9 mouse cellular contexts compared by ENCODE assay signal in genomic region chr15:99087253-99088075, GRCm38 (mm10). TPM values are rescaled to one million over a fixed set of nuclear protein-coding genes. Genes with fewer than 3 reads are reported as not detected.
DNase-seq lines count a peak whose midpoint lies in the region; ATAC-seq lines count a peak whose summit lies in the region.
"Had no signal": no experiment of that assay in that cellular context is flagged by ENCODE, and none has a peak within 500 bp of the region (broad histone marks: within the 10 kb centered on the region; RNA-seq: fewer than 3 reads in every experiment).

TSS of gene C1ql4 (minus strand) at chr15:99087817.

- intact Hi-C loops in left cerebral cortex, postnatal 36 days (cut with DNase I): loop anchor here (5.0 to 10.0 kb wide), 2 partner anchors 40 to 177 kb away; no protein-coding TSS in a partner anchor
- intact Hi-C loops in gastrocnemius, postnatal 14 days (cut with DNase I; ENCODE audit: low total_unique reads): loop anchor here (10.0 kb wide), 1 partner anchor 117 kb away; no protein-coding TSS in a partner anchor

- DNase-seq in kidney, adult 11 months: no peak
- peak; percentile 67 for DNase-seq in embryonic facial prominence, embryonic 10.5 days (ENCODE audit: low spot score)
- peak; percentile 74 for DNase-seq in intestine, embryonic 14.5 days (ENCODE audit: low spot score)
- peak; percentile 57 for DNase-seq in thymus, postnatal 25 days
- DNase-seq in left cerebral cortex, postnatal 36 days (ENCODE audit: low spot score in 2 of 2): no peak
- DNase-seq in gastrocnemius, postnatal 14 days: no peak

- WGBS in kidney, embryonic 16.5 days: 8% methylated on average over 60 of the region's 60 CpGs
- 6% methylated on average over 60 of the region's 60 CpGs for WGBS in embryonic facial prominence, embryonic 10.5 days
- WGBS in intestine, embryonic 14.5 days: 10% methylated on average over 60 of the region's 60 CpGs
- WGBS in midbrain, embryonic 12.5 days: 6% methylated on average over 59 of the region's 60 CpGs

- no peaks in the 10 kb centered on the region for H3K9me3 ChIP-seq in kidney, embryonic 16.5 days (ENCODE audit: low read length)
- H3K9me3 ChIP-seq in embryonic facial prominence, embryonic 10.5 days: no peaks in the 10 kb centered on the region
- no peaks in the 10 kb centered on the region for H3K9me3 ChIP-seq in intestine, embryonic 14.5 days (ENCODE audit: control insufficient read depth, low read length)
- H3K9me3 ChIP-seq in midbrain, embryonic 12.5 days: no peaks in the 10 kb centered on the region

- H3K4me3 ChIP-seq in kidney, embryonic 16.5 days (ENCODE audit: low read length): peak within 1 kb of the TSS; percentile 40
- H3K4me3 ChIP-seq in embryonic facial prominence, embryonic 10.5 days: peak within 1 kb of the TSS; percentile 48
- peak within 1 kb of the TSS; percentile 18 for H3K4me3 ChIP-seq in intestine, embryonic 14.5 days (ENCODE audit: low read depth, low read length)
- peak within 1 kb of the TSS; percentile 39 for H3K4me3 ChIP-seq in midbrain, embryonic 12.5 days

- peaks cover 29% of the 10 kb centered on the region for H3K4me1 ChIP-seq in kidney, embryonic 16.5 days (ENCODE audit: insufficient read depth, low read length)
- peaks cover 54% of the 10 kb centered on the region for H3K4me1 ChIP-seq in embryonic facial prominence, embryonic 10.5 days
- peaks cover 18% of the 10 kb centered on the region for H3K4me1 ChIP-seq in intestine, embryonic 14.5 days (replicated peaks; ENCODE audit: control insufficient read depth, insufficient read depth, low read length)
- peaks cover 28% of the 10 kb centered on the region for H3K4me1 ChIP-seq in midbrain, embryonic 12.5 days

- H3K36me3 ChIP-seq in kidney, embryonic 16.5 days (ENCODE audit: insufficient read depth, low read length): peaks cover 6% of the 10 kb centered on the region
- H3K36me3 ChIP-seq in embryonic facial prominence, embryonic 10.5 days (replicated peaks): peaks cover 16% of the 10 kb centered on the region
- peaks cover 10% of the 10 kb centered on the region for H3K36me3 ChIP-seq in intestine, embryonic 14.5 days (ENCODE audit: control insufficient read depth, insufficient read depth, low read length)
- H3K36me3 ChIP-seq in midbrain, embryonic 12.5 days: peaks cover 9% of the 10 kb centered on the region

- peaks cover 78% of the 10 kb centered on the region for H3K27me3 ChIP-seq in kidney, embryonic 16.5 days (ENCODE audit: insufficient read depth, low read length)
- peaks cover 100% of the 10 kb centered on the region for H3K27me3 ChIP-seq in embryonic facial prominence, embryonic 10.5 days (replicated peaks; ENCODE audit: low read depth, poor library complexity, severe bottlenecking)
- peaks cover 94% of the 10 kb centered on the region for H3K27me3 ChIP-seq in intestine, embryonic 14.5 days (replicated peaks; ENCODE audit: control insufficient read depth, insufficient read depth, low read length)
- H3K27me3 ChIP-seq in midbrain, embryonic 12.5 days: peaks cover 92% of the 10 kb centered on the region

- no peak for ATAC-seq in kidney, embryonic 16.5 days (ENCODE audit: low FRiP score, low TSS enrichment)
- ATAC-seq in intestine, embryonic 14.5 days (replicated peaks; ENCODE audit: low FRiP score, low TSS enrichment, low read depth): no peak
- no peak for ATAC-seq in midbrain, embryonic 12.5 days (ENCODE audit: low FRiP score, low read depth)

- H3K9ac ChIP-seq in kidney, embryonic 16.5 days (replicated peaks; ENCODE audit: low read length): peak within 1 kb of the TSS; percentile 51; the same call in 1 of the 2 replicates
- no peak within 1 kb of the TSS for H3K9ac ChIP-seq in intestine, embryonic 14.5 days (ENCODE audit: low read length)
- peak within 1 kb of the TSS; percentile 45 for H3K9ac ChIP-seq in midbrain, embryonic 12.5 days (replicated peaks)

- H3K27ac ChIP-seq in kidney, embryonic 16.5 days (ENCODE audit: low read length): no peak within 1 kb of the TSS
- no peak within 1 kb of the TSS; the same call in 1 of the 2 replicates for H3K27ac ChIP-seq in embryonic facial prominence, embryonic 10.5 days (replicated peaks)
- H3K27ac ChIP-seq in intestine, embryonic 14.5 days (ENCODE audit: low read depth): no peak within 1 kb of the TSS
- peak within 1 kb of the TSS; percentile 76; the same call in 1 of the 2 replicates for H3K27ac ChIP-seq in midbrain, embryonic 12.5 days (replicated peaks)

- H3K4me2 ChIP-seq in kidney, embryonic 16.5 days (replicated peaks; ENCODE audit: low read depth, low read length): peak within 1 kb of the TSS; percentile 52
- peak within 1 kb of the TSS; percentile 43 for H3K4me2 ChIP-seq in intestine, embryonic 14.5 days (ENCODE audit: low read length)
- H3K4me2 ChIP-seq in midbrain, embryonic 12.5 days (replicated peaks): peak within 1 kb of the TSS; percentile 49

RNA-seq across cellular contexts. Expression of gene C1ql4, which starts in this region (rescaled TPM):
- 0.94 and 1.2 TPM in 2 replicates for polyA plus RNA-seq in kidney, embryonic 16.5 days (2015; fragmentation: Nextera tagmentation; extraction: Ambion mirVana)
- polyA plus RNA-seq in embryonic facial prominence, embryonic 10.5 days (2016; fragmentation: Nextera tagmentation; extraction: Ambion mirVana): 0.36 and 0.52 TPM in 2 replicates
- polyA plus RNA-seq in intestine, embryonic 14.5 days (2014; fragmentation: Nextera tagmentation; extraction: Ambion mirVana): 0.16 TPM in 1 of 2 replicates, not detected in the other
- polyA plus RNA-seq in midbrain, embryonic 12.5 days (2016; fragmentation: Nextera tagmentation; extraction: Ambion mirVana): 18.2 and 19.9 TPM in 2 replicates
- not detected for total RNA-seq in left cerebral cortex, postnatal 36 days (2021)
- total RNA-seq in gastrocnemius, postnatal 14 days (2021): not detected
- total RNA-seq: adrenal gland, postnatal 36 days had no signal

Comparison
In these comparisons a context has a peak if more than half of its experiments do, and no peak if none do; other contexts are left out.
1. Peak in DNase-seq and H3K4me3 ChIP-seq in embryonic facial prominence, embryonic 10.5 days; RNA of the gene not detected or under 1 TPM.
2. Peak in DNase-seq, H3K4me3 ChIP-seq and H3K4me2 ChIP-seq in intestine, embryonic 14.5 days; RNA of the gene not detected or under 1 TPM.